Mouse (Mus musculus) ES-Bruce4 (cell line): Measurements from ENCODE around the gene Lect2. TPM values are rescaled to one million over a fixed set of nuclear protein-coding genes. Genes with fewer than 3 reads are reported as not detected.

ENCODE experiments used
- H3K27ac ChIP-seq: 2 replicates; pipeline ENCODE4 v1.5.1; 2012; ENCODE audit warnings: low read length, inconsistent platforms; ENCODE audit not compliant: insufficient read depth
- H3K27me3 ChIP-seq: 2 replicates; pipeline ENCODE4 v1.6.1; 2012; ENCODE audit warnings: mild to moderate bottlenecking, low read length, inconsistent platforms; ENCODE audit not compliant: control insufficient read depth, poor library complexity, insufficient read depth, severe bottlenecking
- H3K36me3 ChIP-seq: 2 replicates; pipeline ENCODE4 v1.6.1; 2012; ENCODE audit warnings: inconsistent platforms, mild to moderate bottlenecking, low read length, moderate library complexity; ENCODE audit not compliant: control insufficient read depth, poor library complexity, insufficient read depth, severe bottlenecking
- H3K4me1 ChIP-seq: one replicate; pipeline ENCODE4 v1.8.1; 2011; ENCODE audit warnings: low read length; ENCODE audit not compliant: control insufficient read depth, insufficient read depth
- H3K4me3 ChIP-seq: 2 replicates; pipeline ENCODE4 v1.5.1; 2011; ENCODE audit warnings: low read depth, mild to moderate bottlenecking, low read length
- H3K9ac ChIP-seq: 2 replicates; pipeline ENCODE4 v1.6.1; 2012; ENCODE audit warnings: low read depth, mild to moderate bottlenecking, inconsistent platforms; ENCODE audit not compliant: poor library complexity, severe bottlenecking
- H3K9me3 ChIP-seq: replicated peaks from 2 replicates; pipeline ENCODE4 v1.6.1; 2012; ENCODE audit warnings: mild to moderate bottlenecking, low read length, inconsistent platforms; ENCODE audit not compliant: control insufficient read depth, poor library complexity, insufficient read depth, severe bottlenecking
- CTCF ChIP-seq: IDR thresholded peaks from one replicate; pipeline ENCODE4 v1.8.1; 2011; ENCODE audit warnings: low read depth, low read length
- EP300 ChIP-seq: IDR thresholded peaks from 2 replicates; pipeline ENCODE4 v1.6.1; 2011; ENCODE audit warnings: low read depth, low read length; ENCODE audit not compliant: insufficient read depth
- POLR2A ChIP-seq: IDR thresholded peaks from one replicate; pipeline ENCODE4 v1.8.1; 2011; ENCODE audit warnings: low read length; ENCODE audit not compliant: insufficient read depth
- polyA plus RNA-seq: library from polyadenylated mRNA; stranded (reverse); fragments of >200 nt; gene quantifications from 2 replicates; pipeline ENCODE4 v1.2.4, GENCODE M21; 2011; ENCODE audit warnings: low read depth; ENCODE audit not compliant: missing spikeins, insufficient read depth, insufficient read length

The Lect2 gene
- polyA plus RNA-seq, 1 experiment = not detected

- no peaks in the 10 kb centered on the region for H3K4me1 ChIP-seq
- no peaks in the 10 kb centered on the region for H3K9me3 ChIP-seq
- H3K27ac ChIP-seq = no peak within 1 kb of the TSS
- no peaks in the 10 kb centered on the region for H3K27me3 ChIP-seq
- TF ChIP-seq CTCF (no peak), POLR2A (peak; percentile 98), EP300 (0 out of 2 replicates have a peak, but pooled peaks have one; percentile 31)
- peak within 1 kb of the TSS; percentile 64 for H3K4me3 ChIP-seq
- H3K36me3 ChIP-seq = no peaks in the 10 kb centered on the region
- H3K9ac ChIP-seq = peak within 1 kb of the TSS; percentile 56; the same call in 1 of the 2 replicates
Observed at GRCm38 (mm10) chr13:56522081-56522820, 26.1 kb downstream of the Lect2 start, which contains the start of gene Fbxl21. Gene Fbxl21 (plus strand): TSS chr13:56522472.

GRCm38 (mm10) chr13:56516816-56517215 lies 31.5 kb downstream of the Lect2 start:
- TF ChIP-seq POLR2A (no peak), CTCF (no peak), EP300 (no peak)
- Histone ChIP-seq H3K27me3 (0 out of 2 replicates have a peak, but pooled peaks cover 1% of the 10 kb centered on the region), H3K4me3 (no peak overlapping the region), H3K4me1 (no peaks in the 10 kb centered on the region), H3K36me3 (no peaks in the 10 kb centered on the region), H3K27ac (no peak overlapping the region), H3K9me3 (no peaks in the 10 kb centered on the region), H3K9ac (no peak overlapping the region)

- Histone ChIP-seq H3K36me3 (no peaks in the 10 kb centered on the region), H3K9ac (no peak overlapping the region), H3K4me1 (no peaks in the 10 kb centered on the region), H3K27ac (no peak overlapping the region), H3K9me3 (no peaks in the 10 kb centered on the region), H3K27me3 (0 out of 2 replicates have a peak, but pooled peaks cover 1% of the 10 kb centered on the region), H3K4me3 (no peak overlapping the region)
- no peak for TF ChIP-seq CTCF
- no peak for TF ChIP-seq EP300
- TF ChIP-seq POLR2A = no peak
Observed at GRCm38 (mm10) chr13:56516311-56516710, 32.0 kb downstream of the Lect2 start.

GRCm38 (mm10) chr13:56513595-56513994 lies 34.7 kb downstream of the Lect2 start:
- H3K4me3 ChIP-seq = no peak overlapping the region
- H3K9me3 ChIP-seq = no peaks in the 10 kb centered on the region
- no peak for TF ChIP-seq EP300
- no peak for TF ChIP-seq POLR2A
- TF ChIP-seq CTCF = no peak

GRCm38 (mm10) chr13:56509796-56510195 lies 38.5 kb downstream of the Lect2 start:
- H3K9me3 ChIP-seq = no peaks in the 10 kb centered on the region
- H3K4me1 ChIP-seq = no peaks in the 10 kb centered on the region
- H3K27me3 ChIP-seq = no peaks in the 10 kb centered on the region
- TF ChIP-seq POLR2A (no peak), CTCF (no peak), EP300 (no peak)
- no peak overlapping the region for H3K27ac ChIP-seq
- H3K36me3 ChIP-seq = no peaks in the 10 kb centered on the region
- no peak overlapping the region for H3K9ac ChIP-seq
- H3K4me3 ChIP-seq = no peak overlapping the region

More at GRCm38 (mm10) chr13:56513595-56513994, 34.7 kb downstream of the Lect2 start:
- Histone ChIP-seq H3K27me3 (0 out of 2 replicates have a peak, but pooled peaks cover 1% of the 10 kb centered on the region), H3K9ac (no peak overlapping the region), H3K4me1 (no peaks in the 10 kb centered on the region), H3K36me3 (no peaks in the 10 kb centered on the region), H3K27ac (no peak overlapping the region)

- no peak overlapping the region for H3K9ac ChIP-seq
- no peaks in the 10 kb centered on the region for H3K36me3 ChIP-seq
- no peak for TF ChIP-seq CTCF
- no peak for TF ChIP-seq EP300
- TF ChIP-seq POLR2A = no peak
- H3K4me3 ChIP-seq = no peak overlapping the region
- H3K27me3 ChIP-seq = no peaks in the 10 kb centered on the region
- H3K27ac ChIP-seq = no peak overlapping the region
- no peaks in the 10 kb centered on the region for H3K4me1 ChIP-seq
- no peaks in the 10 kb centered on the region for H3K9me3 ChIP-seq
Observed at GRCm38 (mm10) chr13:56506871-56507496, 41.3 kb downstream of the Lect2 start.
